Mouse (Mus musculus): ENCODE measurements around the gene Atp6v1fnb.

- no peak for TF ChIP-seq POLR2A (IDR thresholded peaks at IDR 0.05; ENCODE audit: low read depth, low read length)
- no peak for TF ChIP-seq CTCF (conservative IDR thresholded peaks at IDR 0.05; ENCODE audit: insufficient read depth, insufficient read length, low read depth, low read length)
Measured at GRCm38 (mm10) chr6:29434911-29435691, 36.1 kb upstream of the Atp6v1fnb start.

Data from kidney, adult 2 months (tissue).